In genomic region chr3:132677494-132677893, GRCm38 (mm10) we compare ENCODE assay signal across 32 mouse cellular contexts. TPM values are rescaled to one million over a fixed set of nuclear protein-coding genes. Genes with fewer than 3 reads are reported as not detected.
DNase-seq lines count a peak whose midpoint lies in the region; ATAC-seq and TF ChIP-seq lines count a peak whose summit lies in the region.
"Had no signal": no experiment of that assay in that cellular context is flagged by ENCODE, and none has a peak within 500 bp of the region (broad histone marks: within the 10 kb centered on the region; RNA-seq: fewer than 3 reads in every experiment).

No protein-coding gene starts in this region.

- H3K4me1 ChIP-seq in intestine, embryonic 15.5 days (replicated peaks) = peaks cover 1% of the 10 kb centered on the region
- H3K4me1 ChIP-seq in intestine, postnatal 0 days (replicated peaks; ENCODE audit: control insufficient read depth, insufficient read depth, low read length) = 0 out of 2 replicates have a peak, but pooled peaks cover 1% of the 10 kb centered on the region
- H3K4me1 ChIP-seq in limb, embryonic 10.5 days = peaks cover 2% of the 10 kb centered on the region

- DNase-seq in layer of hippocampus, adult 2 months (ENCODE audit: low spot score in 2 of 2) = no peak
- no peak for DNase-seq in layer of hippocampus, postnatal 25 days (ENCODE audit: extremely low spot score in 1 of 2, low spot score in 1 of 2)
- DNase-seq in kidney, adult 11 months = no peak
- DNase-seq in cerebellum, postnatal 25 days = no peak
- no peak for DNase-seq in limb, embryonic 10.5 days (ENCODE audit: low spot score)
- DNase-seq: adrenal gland, adult 8-10 months; adrenal gland, postnatal 14 days; adrenal gland, postnatal 36 days; B cell, adult 2 months; cerebellum, adult 11-12 months; cerebellum, adult 2 months; cerebellum, adult 9-10 months; cerebellum, postnatal 10 days; cerebellum, postnatal 36 days; embryo, embryonic 11 days had no signal

- 62% methylated on average over 2 of the region's 2 CpGs for WGBS in intestine, embryonic 15.5 days
- 39% methylated on average over 2 of the region's 2 CpGs for WGBS in intestine, postnatal 0 days
- 84% methylated on average over 2 of the region's 2 CpGs for WGBS in limb, embryonic 10.5 days

- H3K4me2 ChIP-seq in intestine, embryonic 15.5 days (replicated peaks) = no peak overlapping the region
- H3K4me2 ChIP-seq in intestine, postnatal 0 days (replicated peaks; ENCODE audit: low read depth) = no peak overlapping the region
- H3K4me2 ChIP-seq: embryonic facial prominence, embryonic 13.5 days; embryonic facial prominence, embryonic 15.5 days; forebrain, embryonic 13.5 days; forebrain, embryonic 15.5 days had no signal

- peak; percentile 77 for ATAC-seq in intestine, embryonic 15.5 days
- ATAC-seq in intestine, postnatal 0 days = peak; percentile 75; the same call in 1 of the 2 replicates
- 0 out of 2 replicates have a peak, but pooled peaks have one; percentile 49 for ATAC-seq in megakaryocyte-erythroid progenitor cell, adult 5-6 weeks (replicated peaks; ENCODE audit: low FRiP score, low TSS enrichment, poor library complexity, severe bottlenecking)
- ATAC-seq: activated CD4-positive, CD25-positive, alpha-beta regulatory T cell, adult 4 months; CD4-positive, CD25-positive, alpha-beta regulatory T cell, adult 4 months; forebrain, embryonic 13.5 days; forebrain, embryonic 15.5 days; Patski had no signal

- TF ChIP-seq CTCF in layer of hippocampus, adult 2 months (conservative IDR thresholded peaks at IDR 0.05) = no peak
- TF ChIP-seq CTCF in intestine, postnatal 0 days (IDR thresholded peaks at IDR 0.05; ENCODE audit: low read depth) = no peak

- H3K9ac ChIP-seq in intestine, embryonic 15.5 days = no peak overlapping the region
- no peak overlapping the region for H3K9ac ChIP-seq in intestine, postnatal 0 days (ENCODE audit: low read depth, low read length)
- H3K9ac ChIP-seq: embryonic facial prominence, embryonic 13.5 days; embryonic facial prominence, embryonic 15.5 days; forebrain, embryonic 13.5 days; forebrain, embryonic 15.5 days had no signal

- peak overlapping the region; percentile 12; the same call in 1 of the 2 replicates for H3K27ac ChIP-seq in layer of hippocampus, adult 2 months
- H3K27ac ChIP-seq in intestine, embryonic 15.5 days = no peak overlapping the region
- no peak overlapping the region for H3K27ac ChIP-seq in intestine, postnatal 0 days (ENCODE audit: low read depth, low read length)
- no peak overlapping the region for H3K27ac ChIP-seq in limb, embryonic 10.5 days
- H3K27ac ChIP-seq: embryonic facial prominence, embryonic 13.5 days; embryonic facial prominence, embryonic 15.5 days; forebrain, embryonic 13.5 days; forebrain, embryonic 15.5 days had no signal

- H3K9me3 ChIP-seq in intestine, embryonic 15.5 days = no peaks in the 10 kb centered on the region
- no peaks in the 10 kb centered on the region for H3K9me3 ChIP-seq in intestine, postnatal 0 days (ENCODE audit: control insufficient read depth)
- H3K9me3 ChIP-seq in limb, embryonic 10.5 days (replicated peaks) = no peaks in the 10 kb centered on the region
- H3K9me3 ChIP-seq: embryonic facial prominence, embryonic 13.5 days; embryonic facial prominence, embryonic 15.5 days; forebrain, embryonic 13.5 days; forebrain, embryonic 15.5 days; G1E had no signal

- H3K36me3 ChIP-seq in intestine, embryonic 15.5 days = peaks cover 4% of the 10 kb centered on the region; the same call in 1 of the 2 replicates
- H3K36me3 ChIP-seq in intestine, postnatal 0 days (ENCODE audit: control insufficient read depth, insufficient read depth) = peaks cover 12% of the 10 kb centered on the region
- H3K36me3 ChIP-seq in limb, embryonic 10.5 days = peaks cover 37% of the 10 kb centered on the region

- H3K27me3 ChIP-seq in intestine, embryonic 15.5 days (replicated peaks) = no peaks in the 10 kb centered on the region
- no peaks in the 10 kb centered on the region for H3K27me3 ChIP-seq in intestine, postnatal 0 days (replicated peaks; ENCODE audit: control insufficient read depth, insufficient read depth, low read length)
- H3K27me3 ChIP-seq in limb, embryonic 10.5 days (ENCODE audit: low read depth, poor library complexity, severe bottlenecking) = no peaks in the 10 kb centered on the region
- H3K27me3 ChIP-seq: CH12.LX; embryonic facial prominence, embryonic 13.5 days; embryonic facial prominence, embryonic 15.5 days; forebrain, embryonic 13.5 days; forebrain, embryonic 15.5 days; Patski had no signal

- no peak overlapping the region for H3K4me3 ChIP-seq in layer of hippocampus, adult 2 months
- no peak overlapping the region for H3K4me3 ChIP-seq in intestine, embryonic 15.5 days (replicated peaks)
- no peak overlapping the region for H3K4me3 ChIP-seq in intestine, postnatal 0 days (ENCODE audit: low read depth, low read length)
- H3K4me3 ChIP-seq in limb, embryonic 10.5 days = no peak overlapping the region
- H3K4me3 ChIP-seq: embryonic facial prominence, embryonic 13.5 days; embryonic facial prominence, embryonic 15.5 days; erythroblast, embryonic 14.5 days; forebrain, embryonic 13.5 days; forebrain, embryonic 15.5 days had no signal

RNA-seq across cellular contexts. Expression of gene Tbck, which starts 6.5 kb away (rescaled TPM):
- total RNA-seq in layer of hippocampus, adult 2 months (2021) = 10 to 100 TPM; 34.0 to 36.8 TPM
- 10 to 100 TPM; 33.7 to 35.2 TPM for total RNA-seq in layer of hippocampus, postnatal 25 days (2021)
- polyA plus RNA-seq in intestine, embryonic 15.5 days (2015; fragmentation: Nextera tagmentation; extraction: Ambion mirVana) = 16.0 and 17.0 TPM in 2 replicates
- polyA plus RNA-seq in intestine, postnatal 0 days (2015; fragmentation: Nextera tagmentation; extraction: Ambion mirVana) = 7.7 and 9.5 TPM in 2 replicates
- total RNA-seq in megakaryocyte-erythroid progenitor cell, adult 5-6 weeks (2014; fragmentation: Nextera tagmentation) = 14.4 and 16.5 TPM in 2 replicates
- total RNA-seq in megakaryocyte-erythroid progenitor cell, adult 5-6 weeks (2017) = 16.0 and 18.6 TPM in 2 replicates
- 17.0 and 23.1 TPM in 2 replicates for polyA plus RNA-seq in limb, embryonic 10.5 days (2016; fragmentation: Nextera tagmentation; extraction: Ambion mirVana)

RNA-seq across cellular contexts. Expression of gene Aimp1, which starts 6.7 kb away (rescaled TPM):
- total RNA-seq in layer of hippocampus, adult 2 months (2021) = 10 to 100 TPM; 62.7 to 63.1 TPM
- 10 to 100 TPM; 54.7 to 60.7 TPM for total RNA-seq in layer of hippocampus, postnatal 25 days (2021)
- 70.4 and 72.4 TPM in 2 replicates for polyA plus RNA-seq in intestine, embryonic 15.5 days (2015; fragmentation: Nextera tagmentation; extraction: Ambion mirVana)
- polyA plus RNA-seq in intestine, postnatal 0 days (2015; fragmentation: Nextera tagmentation; extraction: Ambion mirVana) = 73.0 and 75.4 TPM in 2 replicates
- total RNA-seq in megakaryocyte-erythroid progenitor cell, adult 5-6 weeks (2014; fragmentation: Nextera tagmentation) = 109 and 117 TPM in 2 replicates
- total RNA-seq in megakaryocyte-erythroid progenitor cell, adult 5-6 weeks (2017) = 144 and 183 TPM in 2 replicates
- polyA plus RNA-seq in limb, embryonic 10.5 days (2016; fragmentation: Nextera tagmentation; extraction: Ambion mirVana) = 75.8 and 83.1 TPM in 2 replicates

RNA-seq across cellular contexts. Expression of gene Gimd1, which starts 47.9 kb away (rescaled TPM):
- total RNA-seq in layer of hippocampus, adult 2 months (2021) = not detected
- not detected for total RNA-seq in layer of hippocampus, postnatal 25 days (2021)
- polyA plus RNA-seq in intestine, embryonic 15.5 days (2015; fragmentation: Nextera tagmentation; extraction: Ambion mirVana) = 11.2 and 12.1 TPM in 2 replicates
- polyA plus RNA-seq in intestine, postnatal 0 days (2015; fragmentation: Nextera tagmentation; extraction: Ambion mirVana) = 85.7 and 89.0 TPM in 2 replicates
- total RNA-seq in megakaryocyte-erythroid progenitor cell, adult 5-6 weeks (2014; fragmentation: Nextera tagmentation) = not detected in 2 replicates
- total RNA-seq in megakaryocyte-erythroid progenitor cell, adult 5-6 weeks (2017) = not detected in 2 replicates
- not detected in 2 replicates for polyA plus RNA-seq in limb, embryonic 10.5 days (2016; fragmentation: Nextera tagmentation; extraction: Ambion mirVana)
- total RNA-seq: adrenal gland, adult 18-20 months; adrenal gland, adult 8-10 months; adrenal gland, postnatal 36 days; CH12.LX; common myeloid progenitor, adult 5-6 weeks had no signal
- polyA plus RNA-seq: activated CD4-positive, CD25-positive, alpha-beta regulatory T cell, adult 4 months; cerebellum, adult 2 months; embryonic facial prominence, embryonic 11.5 days; embryonic facial prominence, embryonic 13.5 days; embryonic facial prominence, embryonic 15.5 days; erythroblast, embryonic 14.5 days; forebrain, embryonic 11.5 days; forebrain, embryonic 13.5 days; forebrain, embryonic 15.5 days; G1E; Patski had no signal
